Mouse (Mus musculus) right cerebral cortex, postnatal 25 days (tissue): ENCODE results near the gene Tjp3.

Experiments
- DNase-seq: peaks from one replicate; pipeline ENCODE4 v3.0.0; 2022

The Tjp3 gene

DNA sequence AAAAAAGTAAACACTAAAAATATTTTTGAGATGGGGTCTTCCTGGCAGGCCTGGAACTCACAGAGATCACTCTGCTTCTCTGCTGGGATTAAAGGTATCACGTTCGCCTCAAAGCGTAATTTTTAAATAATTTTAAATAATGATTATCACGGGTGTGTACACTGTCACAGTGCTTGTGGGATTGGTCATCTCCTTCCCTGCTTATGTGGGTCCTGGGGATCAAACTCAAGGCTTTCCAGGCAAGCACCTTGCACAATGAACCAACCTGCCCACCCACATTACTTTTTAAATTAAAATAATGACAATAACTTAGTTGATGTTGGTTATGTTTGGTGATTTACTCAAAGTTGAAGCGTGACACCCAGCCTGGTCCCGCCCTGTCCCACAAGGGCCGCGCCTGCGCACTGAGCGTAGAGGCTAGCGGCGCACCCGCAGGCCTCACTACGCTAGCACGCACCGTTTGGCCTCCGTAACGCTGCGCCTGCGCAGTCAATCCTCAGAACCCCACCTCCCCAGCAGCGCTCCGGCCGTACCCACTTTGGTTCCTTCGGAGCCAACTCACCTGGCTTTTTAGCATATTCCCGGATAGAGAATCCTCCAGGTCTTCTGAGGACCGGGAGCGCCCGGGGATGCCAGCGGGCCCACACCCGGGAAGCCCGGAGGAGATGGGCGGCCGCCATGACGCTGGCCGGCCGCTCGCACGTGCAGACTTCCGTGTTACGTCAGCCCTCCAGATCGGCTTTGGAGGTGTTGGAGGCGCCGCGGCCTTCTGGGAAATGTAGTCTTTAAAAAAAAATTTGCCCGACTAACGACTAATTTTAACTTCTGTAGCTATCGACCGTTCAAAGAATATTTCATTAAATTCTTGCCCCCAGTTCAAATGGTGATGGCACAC, 24.9 kb downstream of the Tjp3 start, which contains the start of the genes Mrpl54 and Apba3:
Mrpl54 (minus strand) TSS at position 724 of the 895 bp plus-strand sequence.
Apba3 (plus strand) TSS at position 750 of the 895 bp plus-strand sequence.
- peak; percentile 96 for DNase-seq

DNA sequence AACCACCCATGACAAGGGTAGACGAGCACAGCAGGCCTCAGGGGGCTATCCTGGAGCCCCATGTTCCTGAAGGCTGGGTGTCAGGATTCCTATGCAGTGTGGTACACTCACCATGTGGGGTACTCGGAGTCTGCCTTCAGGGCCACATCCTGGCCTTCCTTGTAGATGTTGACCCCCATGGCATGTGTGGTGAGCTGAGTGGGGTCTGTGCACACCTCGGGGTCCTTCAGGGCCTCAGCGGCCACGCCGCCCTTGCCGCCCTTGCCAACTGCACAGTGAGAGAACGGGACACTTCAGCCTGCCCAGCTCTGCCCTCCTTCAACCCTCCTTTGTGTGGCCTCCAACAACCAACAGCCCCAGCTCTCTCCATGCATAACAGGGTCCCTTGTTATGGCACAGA, 25.8 kb downstream of the Tjp3 start:
- no peak for DNase-seq

DNA sequence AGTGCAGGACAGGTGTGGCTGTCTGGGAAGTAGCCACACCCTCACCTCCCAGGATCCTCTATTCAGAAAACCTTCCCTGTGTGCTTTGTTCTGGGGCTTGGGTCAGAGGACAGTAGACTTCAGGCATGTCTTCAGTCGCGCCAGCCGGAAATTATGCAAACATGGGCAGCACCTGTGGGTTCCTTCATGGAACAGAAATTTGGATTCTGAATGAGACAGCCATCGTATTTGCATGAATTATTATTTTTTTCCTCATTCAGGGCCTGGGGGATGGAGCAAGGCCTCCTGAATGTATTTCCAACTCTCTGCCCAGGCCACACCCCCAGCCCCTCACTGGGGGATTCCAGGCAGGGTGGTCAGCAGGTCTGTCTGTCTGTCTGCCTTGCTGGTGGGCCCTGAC, 30.4 kb downstream of the Tjp3 start:
- DNase-seq = no peak

DNA sequence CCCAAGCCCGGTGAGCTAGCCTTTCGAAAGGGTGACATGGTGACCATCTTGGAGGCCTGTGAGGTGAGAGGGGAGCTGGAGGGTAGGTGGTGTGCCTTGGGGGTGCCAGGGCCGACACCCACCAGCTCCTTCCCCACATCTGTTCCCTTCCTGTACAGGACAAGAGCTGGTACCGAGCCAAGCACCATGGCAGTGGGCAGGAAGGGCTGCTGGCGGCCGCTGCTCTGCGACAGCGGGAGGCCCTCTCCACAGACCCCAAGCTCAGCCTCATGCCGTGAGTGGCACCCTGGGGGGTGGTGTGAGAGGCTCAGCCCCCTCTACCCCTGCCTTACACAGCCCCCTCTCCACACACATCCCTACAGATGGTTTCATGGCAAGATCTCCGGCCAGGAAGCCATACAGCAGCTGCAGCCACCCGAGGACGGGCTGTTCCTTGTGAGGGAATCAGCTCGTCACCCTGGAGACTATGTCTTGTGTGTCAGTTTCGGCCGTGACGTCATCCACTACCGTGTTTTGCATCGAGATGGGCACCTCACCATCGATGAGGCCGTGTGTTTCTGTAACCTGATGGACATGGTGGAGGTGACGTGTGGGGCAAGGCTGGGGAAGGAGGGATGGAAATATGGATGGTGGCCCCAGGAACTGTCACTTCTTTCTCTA, 32.0 kb downstream of the Tjp3 start:
- DNase-seq = peak; percentile 40

DNA sequence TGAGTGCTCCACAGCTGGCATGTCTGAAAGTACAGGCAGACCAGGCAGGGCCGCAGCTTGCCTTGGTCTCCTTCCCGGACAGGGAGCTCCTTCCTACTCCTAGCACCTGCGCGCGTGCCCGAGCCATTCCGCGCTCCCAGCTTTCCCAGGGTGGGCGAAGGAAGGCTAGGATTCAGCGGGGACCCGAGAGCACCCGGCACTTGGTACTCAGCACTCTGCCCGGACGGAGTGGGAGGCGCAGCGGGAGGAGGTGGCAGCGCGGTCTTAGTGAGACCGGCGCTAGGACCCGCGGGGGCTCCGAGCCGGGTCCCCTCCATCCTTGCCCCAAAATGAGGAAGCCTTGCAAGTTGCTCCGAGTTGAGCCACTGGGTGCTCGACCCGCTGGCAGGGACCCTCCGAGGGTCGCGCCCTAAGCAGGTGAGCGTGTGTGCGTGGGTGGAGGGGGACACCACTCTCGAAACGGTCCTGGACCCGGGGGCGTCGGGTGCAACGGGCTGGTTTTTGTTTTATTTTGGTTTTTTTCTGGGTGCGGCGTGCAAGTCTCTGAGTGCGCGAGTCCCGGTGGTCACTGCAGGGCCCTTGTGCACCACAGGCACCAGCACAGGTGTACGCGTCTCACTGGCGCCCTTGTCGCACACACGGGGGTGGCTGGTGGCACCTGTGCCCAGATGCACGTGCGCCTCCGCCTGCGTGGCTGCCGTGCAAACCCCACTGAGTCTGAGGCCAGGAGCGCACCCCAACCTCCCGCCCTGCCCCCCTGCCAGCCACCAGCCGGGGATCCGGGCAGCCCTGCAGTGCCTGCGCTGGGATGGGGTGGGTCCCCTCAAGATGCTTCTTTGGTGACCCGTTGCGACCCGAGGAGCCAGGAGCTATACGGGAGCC, 34.0 kb downstream of the Tjp3 start:
- DNase-seq = peak; percentile 70

DNA sequence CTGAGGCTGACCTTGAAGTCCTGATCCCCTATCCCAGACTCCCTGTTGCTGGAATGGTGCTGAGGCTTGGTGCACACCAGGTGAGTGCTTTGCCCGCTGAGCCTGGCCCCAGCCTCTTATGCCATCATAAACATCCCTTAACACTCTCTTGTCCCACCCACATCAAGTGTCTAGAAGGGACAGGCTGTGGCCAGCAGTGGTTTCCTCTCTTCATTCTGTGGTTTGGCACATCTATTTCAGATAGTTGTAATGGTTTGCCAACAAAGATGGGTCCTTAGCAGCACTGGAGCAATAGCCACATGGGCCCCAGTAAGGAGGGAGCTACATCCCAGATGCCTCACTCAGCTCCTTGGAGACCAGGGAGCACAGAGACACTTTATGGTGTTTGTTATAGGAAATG, 36.5 kb downstream of the Tjp3 start:
- no peak for DNase-seq

DNA sequence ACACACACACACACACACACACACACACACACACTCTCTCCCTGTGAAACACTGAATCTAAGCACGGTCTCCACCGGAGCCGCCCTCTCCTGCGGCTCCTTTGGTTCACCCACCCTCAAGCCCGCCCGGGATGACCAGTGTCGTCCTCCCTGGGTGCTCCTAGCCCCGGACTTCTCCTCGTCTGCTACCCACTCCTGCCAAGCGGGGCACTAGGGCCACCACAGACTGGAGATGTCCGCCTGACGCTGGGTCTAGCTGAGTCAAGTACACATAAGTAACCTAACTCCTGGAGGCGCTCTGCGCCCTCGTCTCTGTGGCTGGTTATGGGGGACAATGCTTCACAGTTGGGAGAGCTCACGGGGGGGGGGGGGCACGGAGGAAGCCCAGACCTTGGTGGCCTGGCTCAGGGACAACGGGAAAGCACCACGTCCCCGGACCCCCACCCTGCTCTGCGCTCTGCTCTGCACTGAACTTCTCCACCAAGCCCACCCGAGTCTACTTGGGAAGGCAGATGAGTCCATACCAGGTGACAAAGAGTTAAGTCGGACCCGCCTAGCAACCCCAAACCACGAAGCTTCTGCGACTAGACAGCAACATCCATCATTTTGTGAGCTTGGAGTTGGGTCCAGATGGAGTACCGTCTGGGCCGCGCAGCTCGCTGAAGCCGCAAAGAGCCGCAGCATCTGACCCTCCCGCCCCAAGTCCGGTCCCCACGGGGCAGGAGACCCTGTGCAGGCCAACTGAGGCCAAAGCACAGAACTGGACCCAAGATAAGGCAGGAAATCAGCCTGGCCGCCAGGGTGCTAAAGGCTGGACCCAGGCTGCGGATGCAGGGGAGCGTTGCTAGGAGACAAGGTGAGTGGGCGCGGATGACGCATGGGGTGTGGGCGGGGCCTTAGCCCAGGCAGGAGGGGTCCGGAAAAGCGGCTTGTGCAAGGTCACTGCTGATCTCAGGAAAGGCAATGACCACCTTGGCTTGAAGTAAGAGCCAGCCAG, 38.7 kb downstream of the Tjp3 start, which contains the start of gene Matk:
Matk (plus strand) TSS at position 512 of the 996 bp plus-strand sequence.
- peak; percentile 91 for DNase-seq

DNA sequence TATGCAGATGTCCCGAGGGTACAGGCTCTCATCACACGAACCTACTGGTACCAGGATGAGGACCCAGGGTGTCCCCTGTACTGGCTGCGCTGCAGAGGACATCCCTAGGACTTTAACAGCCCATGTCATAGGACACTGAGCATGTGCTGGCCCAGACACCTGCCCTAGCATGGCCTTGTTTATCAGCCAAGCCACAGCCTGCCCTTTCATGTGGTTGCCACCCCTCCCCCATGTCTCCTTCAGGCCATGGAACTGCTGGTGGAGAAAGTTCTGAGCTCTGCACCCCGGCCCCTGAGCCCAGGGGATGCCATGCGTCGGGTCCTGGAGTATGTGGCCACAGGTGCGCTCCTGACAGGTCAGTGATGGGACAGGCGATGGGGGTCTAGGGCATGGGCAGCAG, 41.9 kb downstream of the Tjp3 start:
- DNase-seq = no peak

DNA sequence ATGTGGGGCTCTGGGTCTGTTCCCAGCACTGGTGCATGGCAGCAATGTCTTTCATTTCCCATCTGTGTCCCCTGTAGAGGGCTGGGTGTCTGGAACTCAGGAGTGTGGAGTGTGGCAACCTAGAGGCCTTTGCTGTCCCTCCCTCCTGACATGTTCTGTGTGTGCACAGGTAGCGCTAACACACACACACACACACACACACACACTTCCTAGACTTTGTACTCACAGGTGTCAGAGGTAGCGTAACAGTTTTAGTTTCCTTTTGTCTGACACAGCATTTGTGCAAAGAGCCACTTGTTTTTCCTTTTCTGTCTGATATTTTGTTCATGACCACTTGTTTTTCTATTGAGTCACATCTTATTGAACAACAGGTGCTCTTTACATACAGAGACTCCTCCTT, 43.6 kb downstream of the Tjp3 start:
- no peak for DNase-seq

DNA sequence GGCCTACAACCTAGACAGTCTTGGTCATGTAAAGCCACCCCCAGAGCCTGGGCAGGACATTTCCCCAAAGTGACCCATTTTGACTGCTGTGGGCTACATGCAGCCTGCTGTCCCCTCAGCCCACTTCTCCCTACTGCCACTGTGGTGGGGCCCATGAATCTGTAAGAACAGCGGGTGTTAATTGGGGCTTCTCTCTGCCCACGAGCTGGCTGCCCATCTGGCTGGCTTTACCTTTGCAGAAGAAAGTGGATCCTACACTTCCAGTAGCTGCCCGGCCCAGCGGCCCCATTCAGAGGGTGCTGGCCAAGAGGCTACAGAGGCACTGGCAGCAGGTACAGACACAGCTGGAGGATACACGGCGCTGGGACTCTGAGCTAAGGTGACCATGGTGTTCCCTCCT, 46.2 kb downstream of the Tjp3 start:
- no peak for DNase-seq

DNA sequence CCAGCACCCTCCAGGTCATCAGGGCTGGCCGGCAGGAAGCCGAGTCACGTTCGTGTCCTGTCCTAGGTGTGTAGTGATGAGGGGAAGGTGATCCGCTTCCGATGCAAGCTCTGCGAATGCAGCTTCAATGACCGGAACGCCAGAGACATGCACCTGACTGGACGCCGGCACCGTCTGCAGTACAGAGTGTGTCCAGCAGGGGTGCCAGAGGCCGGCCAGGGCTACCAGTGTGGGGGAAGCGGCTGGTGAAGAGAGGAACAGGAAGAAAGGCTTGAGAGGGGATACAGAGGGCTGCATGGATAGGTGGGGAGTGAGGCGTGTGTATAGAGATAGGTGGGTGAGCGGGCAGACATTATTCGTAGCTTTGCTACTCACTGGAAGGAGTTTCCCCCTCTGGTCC, 46.8 kb downstream of the Tjp3 start:
- peak; percentile 78 for DNase-seq

DNA sequence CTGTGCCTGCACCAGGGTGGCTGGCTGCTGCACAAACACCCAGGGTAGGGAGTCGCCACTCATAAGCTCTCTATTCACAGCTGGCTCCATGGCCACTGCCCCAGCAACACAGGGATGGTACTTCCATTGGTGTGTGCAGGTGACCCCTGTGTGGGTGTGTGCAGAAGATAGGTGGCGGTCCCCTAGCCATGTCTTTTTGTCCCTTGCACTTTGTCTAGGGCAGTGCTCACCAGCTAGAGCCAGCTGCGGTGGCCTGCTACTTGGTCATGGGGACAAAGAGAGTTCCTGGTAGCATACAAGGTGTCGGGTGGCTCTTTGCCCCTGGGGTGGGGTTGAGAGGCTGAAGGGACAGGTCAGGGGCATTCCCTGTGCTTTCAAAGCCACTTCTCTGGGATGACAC, 47.2 kb downstream of the Tjp3 start:
- DNase-seq = no peak

DNA sequence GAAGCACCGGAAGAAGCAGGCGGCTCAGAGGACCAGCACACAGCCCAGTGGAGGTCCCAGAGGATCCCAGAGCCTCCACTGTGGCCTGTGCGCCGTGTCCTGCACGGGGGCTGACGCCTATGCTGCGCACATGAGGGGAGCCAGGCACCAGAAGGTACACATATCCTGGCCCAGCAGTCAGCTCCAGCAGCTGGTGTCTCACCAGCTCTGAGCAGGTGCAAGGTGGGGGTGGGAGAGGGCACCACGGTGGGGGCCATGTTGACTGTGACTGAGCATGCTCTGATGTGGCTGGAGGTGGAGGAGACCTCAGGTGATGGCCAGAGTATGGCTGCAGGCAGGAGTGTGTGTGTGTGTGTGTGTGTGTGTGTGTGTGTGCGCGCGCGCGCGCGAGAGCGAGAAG, 49.4 kb downstream of the Tjp3 start:
- DNase-seq = no peak

DNA sequence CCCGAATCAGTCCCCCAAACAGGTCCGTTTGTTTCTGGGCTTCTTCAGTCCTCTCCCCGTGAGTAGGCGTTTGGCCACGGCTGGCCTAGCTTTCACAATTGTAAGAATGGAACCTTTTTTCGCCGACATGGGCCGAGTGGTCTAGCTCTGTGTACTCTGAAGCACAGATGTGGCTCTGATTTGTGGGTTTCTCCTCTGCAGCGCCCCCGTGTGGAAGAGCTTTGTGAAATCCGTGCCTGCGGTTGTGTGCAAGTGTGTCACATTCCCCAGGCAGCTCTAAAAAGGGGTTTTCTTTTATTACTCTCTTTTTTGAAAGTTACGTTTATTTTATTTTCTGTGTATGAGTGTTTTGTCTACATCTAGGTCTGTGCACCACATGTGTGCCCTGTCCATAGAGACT, 50.5 kb downstream of the Tjp3 start:
- DNase-seq = peak; percentile 59

DNA sequence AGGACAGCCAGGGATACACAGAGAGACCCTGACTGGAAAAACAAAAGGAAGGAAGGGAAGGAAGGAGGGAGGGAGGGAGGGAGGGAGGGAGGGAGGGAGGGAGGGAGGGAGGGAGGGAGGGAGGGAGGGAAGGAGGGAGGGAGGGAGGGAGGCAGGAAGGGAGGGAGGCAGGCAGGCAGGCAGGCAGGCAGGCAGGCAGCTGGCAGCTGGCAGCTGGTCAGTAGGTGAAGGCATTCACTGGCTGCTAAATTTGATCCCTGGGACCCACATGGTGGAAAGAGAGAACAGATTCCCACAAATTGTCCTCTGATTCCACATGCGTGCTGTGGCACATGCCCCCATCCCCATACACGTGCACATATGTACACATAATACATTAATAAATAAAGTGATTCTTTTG, 52.8 kb downstream of the Tjp3 start:
- DNase-seq = no peak

DNA sequence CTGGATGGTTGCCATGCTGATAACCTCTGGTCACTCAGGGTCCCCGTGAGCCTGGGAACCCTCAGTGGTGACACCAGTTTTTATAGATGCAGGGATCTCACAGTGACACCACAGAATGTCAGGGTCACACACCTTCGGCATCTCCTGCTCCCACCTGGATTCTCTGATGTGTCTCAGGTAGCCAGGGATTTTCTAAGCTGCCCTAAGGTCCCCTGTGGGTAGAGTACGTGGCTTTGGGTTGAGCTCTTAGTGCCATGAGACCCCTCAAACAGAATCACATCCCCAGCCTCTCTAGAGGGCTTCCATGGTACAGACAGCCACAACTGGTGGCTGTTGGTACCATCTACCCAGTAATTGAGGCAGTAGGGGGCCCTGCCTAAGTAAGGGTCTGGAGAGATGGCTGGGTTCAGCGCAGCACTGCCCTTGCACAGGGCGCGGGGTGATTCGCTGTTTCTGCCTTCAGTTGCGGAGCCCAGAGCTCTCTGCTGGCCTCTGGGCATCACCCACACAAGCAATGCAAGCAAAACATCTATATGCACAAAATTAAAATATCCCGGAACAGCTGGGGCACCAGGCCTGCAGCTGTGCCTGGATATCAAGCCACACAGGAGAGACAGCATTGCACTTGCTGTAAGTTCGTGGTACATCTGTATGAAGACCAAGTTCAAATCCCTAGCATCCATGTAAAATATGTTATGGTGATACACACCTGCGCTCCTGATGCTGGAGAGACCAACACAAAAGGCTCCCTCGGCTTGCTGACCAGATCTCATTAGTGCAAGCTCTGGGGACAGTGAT, 54.7 kb downstream of the Tjp3 start:
- no peak for DNase-seq

DNA sequence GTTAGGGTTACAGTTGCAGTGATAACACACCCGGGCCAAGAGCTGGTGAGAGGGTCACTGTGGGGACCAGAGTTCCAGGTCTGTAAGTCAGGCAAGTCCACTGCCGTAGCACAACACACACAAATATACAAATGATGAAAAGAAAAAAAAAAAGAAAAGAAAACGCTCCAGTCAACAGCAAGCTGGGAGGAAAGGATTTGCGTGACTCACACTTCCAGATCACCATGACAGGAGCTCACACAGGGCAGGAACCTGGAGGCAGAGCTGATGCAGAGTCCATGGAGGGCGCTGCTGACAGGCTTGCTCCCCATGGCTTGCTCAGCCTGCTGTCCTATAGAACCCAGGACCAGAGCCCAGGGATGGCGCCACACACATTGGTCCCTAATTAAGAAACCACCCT, 57.2 kb downstream of the Tjp3 start:
- no peak for DNase-seq

DNA sequence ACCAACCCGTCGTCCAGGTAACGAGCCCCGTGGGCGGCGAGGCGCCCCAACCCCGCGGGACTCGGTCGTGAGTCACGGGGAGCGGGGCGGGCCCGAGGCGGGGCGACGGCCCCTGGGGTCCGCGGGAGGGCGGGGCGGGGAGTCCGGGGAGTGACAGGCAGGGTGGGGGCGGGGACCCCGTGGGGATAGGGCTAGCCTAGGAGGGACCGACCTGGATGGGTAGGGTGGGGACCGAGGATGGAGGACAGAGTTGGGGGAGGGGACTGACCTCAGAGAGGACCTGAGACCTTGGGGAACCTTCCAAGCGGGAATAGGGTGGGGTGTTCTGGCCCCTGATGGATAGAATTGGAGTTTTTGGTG, 58.2 kb downstream of the Tjp3 start:
- no peak for DNase-seq

DNA sequence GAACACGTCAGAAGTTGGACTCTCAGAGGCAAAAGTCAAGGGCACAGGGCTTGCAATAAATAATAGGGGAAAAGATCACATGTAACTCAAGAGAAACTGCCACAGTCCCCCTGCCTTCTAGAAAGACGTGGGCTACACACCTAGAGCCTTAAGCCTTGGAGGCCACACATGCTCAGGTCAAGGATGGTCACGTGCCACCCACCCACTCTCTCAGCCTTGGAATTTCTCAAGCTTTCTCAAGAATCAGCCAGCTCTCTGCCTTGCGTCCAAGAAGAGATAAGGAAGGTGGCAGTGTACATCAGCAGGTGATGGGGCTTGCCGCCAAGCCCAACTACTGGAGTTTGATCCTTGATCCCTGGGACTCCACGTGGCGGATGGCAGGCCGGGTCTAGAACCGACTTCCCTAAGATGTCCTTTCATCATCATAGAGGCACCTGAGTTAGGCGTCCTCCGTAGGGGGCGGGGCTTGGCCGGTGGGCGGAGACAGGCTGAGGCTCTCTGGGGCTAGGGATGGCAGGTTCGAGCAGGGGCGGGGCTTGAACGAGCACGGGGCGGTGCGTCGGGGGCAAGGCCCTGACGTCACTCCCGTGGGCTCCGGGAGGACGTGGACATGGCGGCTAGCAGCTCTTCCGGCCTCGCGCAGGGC, 58.7 kb downstream of the Tjp3 start, which contains the start of gene Zfr2:
Zfr2 (plus strand) TSS at position 576 of the 646 bp plus-strand sequence.
- peak; percentile 95 for DNase-seq

DNA sequence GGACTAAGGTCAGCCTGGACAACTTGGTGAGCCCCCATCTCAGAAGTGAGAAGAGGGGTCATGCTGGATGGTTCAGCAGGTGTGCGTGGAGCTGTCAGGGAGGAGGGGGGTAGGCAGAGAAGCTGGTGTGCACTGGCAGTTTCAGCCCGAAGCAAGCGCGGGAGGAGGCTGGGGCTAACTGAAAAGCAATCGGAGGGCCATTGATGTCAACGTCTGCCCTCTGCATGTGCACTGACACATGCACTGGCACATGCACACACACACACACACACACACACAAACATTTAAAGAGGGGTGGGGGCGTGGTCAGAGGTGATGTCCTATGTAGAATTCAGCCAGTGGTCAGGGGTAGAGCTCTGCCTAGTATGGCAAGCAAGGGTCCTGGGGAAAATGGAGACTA, 59.9 kb downstream of the Tjp3 start:
- no peak for DNase-seq
